Mouse (Mus musculus): ENCODE results near the gene Sh3yl1. TPM values are rescaled to one million over a fixed set of nuclear protein-coding genes. Genes with fewer than 3 reads are reported as not detected.
A peak's percentile ranks its signal among the peaks of the same experiment; 100 is the strongest.

The Sh3yl1 gene
- 20.7 and 23.1 TPM in 2 replicates for polyA plus RNA-seq (2014; fragmentation: Nextera tagmentation; extraction: Ambion mirVana)

DNA sequence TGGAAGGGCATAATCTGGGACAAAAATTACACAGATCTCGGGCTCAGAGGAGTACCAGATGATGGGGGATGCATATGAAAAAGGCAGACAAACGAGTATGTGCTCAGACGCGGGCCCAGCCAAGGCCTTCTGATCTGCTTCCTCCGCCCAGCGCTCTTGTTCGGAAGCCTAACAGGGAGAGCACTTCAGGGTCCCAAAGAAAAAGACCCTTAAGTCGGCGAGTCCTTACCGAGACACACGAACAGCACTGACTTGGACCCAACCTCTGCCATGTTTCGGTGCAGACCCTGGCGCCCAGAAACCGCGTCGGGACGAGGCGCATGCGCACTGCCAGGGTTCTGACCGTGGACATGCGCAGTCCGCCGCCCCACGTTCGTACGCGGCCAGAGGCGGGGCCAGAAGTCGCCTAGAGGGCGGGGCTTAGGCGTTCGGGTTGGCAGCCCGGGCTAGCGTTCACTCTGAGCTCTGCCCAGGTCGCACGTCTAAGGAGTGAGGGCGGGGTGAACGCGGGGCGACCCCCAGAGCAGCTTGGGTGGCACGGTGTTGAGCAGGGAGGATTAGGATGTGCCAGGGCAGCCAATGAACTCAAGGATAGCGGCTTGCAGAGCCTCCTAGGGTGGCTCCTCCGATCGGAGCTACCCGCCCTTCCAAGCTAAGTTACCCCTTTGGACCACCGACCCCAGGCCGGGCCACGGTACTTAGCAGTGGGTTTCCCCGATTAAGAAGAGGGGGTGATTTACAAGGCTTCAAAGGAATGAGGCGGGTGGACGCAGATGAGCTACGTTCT is at the start of gene Sh3yl1, which contains the start of gene Acp1:
Sh3yl1 (plus strand) TSS at position 408 of the 787 bp plus-strand sequence.
Acp1 (minus strand) TSS at position 329 of the 787 bp plus-strand sequence.
- peak within 1 kb of the TSS; percentile 74 for H3K4me3 ChIP-seq (ENCODE audit: low read depth, low read length)
- peak within 1 kb of the TSS; percentile 86 for H3K4me2 ChIP-seq (ENCODE audit: low read depth)
- H3K4me1 ChIP-seq (ENCODE audit: control insufficient read depth, insufficient read depth, low read length), result peaks cover 6% of the 10 kb centered on the region
- H3K36me3 ChIP-seq (ENCODE audit: control insufficient read depth, insufficient read depth, low read length), result no peaks in the 10 kb centered on the region
- ATAC-seq (ENCODE audit: insufficient read depth, low FRiP score, low TSS enrichment) (peak; percentile 96), DNase-seq (ENCODE audit: low spot score) (peak; percentile 96)
- WGBS, result under 1% methylated on average over 51 of the region's 52 CpGs
- no peaks in the 10 kb centered on the region for H3K27me3 ChIP-seq (ENCODE audit: control insufficient read depth, insufficient read depth, low read length)
- H3K27ac ChIP-seq (ENCODE audit: low read depth, low read length), result no peak within 1 kb of the TSS
- H3K9me3 ChIP-seq (ENCODE audit: control insufficient read depth, low read length), result no peaks in the 10 kb centered on the region
- H3K9ac ChIP-seq (ENCODE audit: low read length), result peak within 1 kb of the TSS; percentile 73

DNA sequence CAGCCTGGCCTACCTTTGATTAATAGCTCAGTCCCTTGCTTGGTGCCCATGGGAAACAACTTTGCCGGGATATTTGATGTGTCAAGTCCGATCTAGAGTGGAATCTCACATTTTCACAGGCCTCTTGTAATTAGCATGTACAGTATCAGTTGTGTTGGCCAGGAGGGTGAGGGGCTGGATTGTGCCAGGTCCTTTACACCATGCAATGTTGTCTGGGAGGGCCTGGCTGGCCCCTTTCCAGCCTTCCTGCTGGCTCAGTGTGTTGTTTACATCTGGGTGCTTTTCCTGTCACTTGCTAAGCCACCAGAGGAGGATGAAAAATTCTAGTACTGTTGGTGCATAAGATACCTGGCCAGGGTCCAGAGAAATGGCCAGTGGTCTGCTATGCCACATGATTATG is 47.1 kb upstream of the Sh3yl1 start:
- 75% methylated on average over 2 of the region's 2 CpGs for WGBS
- Histone ChIP-seq H3K9ac (ENCODE audit: low read length) (no peak overlapping the region), H3K9me3 (ENCODE audit: control insufficient read depth, low read length) (no peaks in the 10 kb centered on the region), H3K4me3 (ENCODE audit: low read depth, low read length) (no peak overlapping the region), H3K36me3 (ENCODE audit: control insufficient read depth, insufficient read depth, low read length) (no peaks in the 10 kb centered on the region), H3K4me2 (ENCODE audit: low read depth) (no peak overlapping the region), H3K4me1 (ENCODE audit: control insufficient read depth, insufficient read depth, low read length) (no peaks in the 10 kb centered on the region), H3K27ac (ENCODE audit: low read depth, low read length) (no peak overlapping the region), H3K27me3 (ENCODE audit: control insufficient read depth, insufficient read depth, low read length) (no peaks in the 10 kb centered on the region)
- DNase-seq (ENCODE audit: low spot score) (no peak), ATAC-seq (ENCODE audit: insufficient read depth, low FRiP score, low TSS enrichment) (no peak)

DNA sequence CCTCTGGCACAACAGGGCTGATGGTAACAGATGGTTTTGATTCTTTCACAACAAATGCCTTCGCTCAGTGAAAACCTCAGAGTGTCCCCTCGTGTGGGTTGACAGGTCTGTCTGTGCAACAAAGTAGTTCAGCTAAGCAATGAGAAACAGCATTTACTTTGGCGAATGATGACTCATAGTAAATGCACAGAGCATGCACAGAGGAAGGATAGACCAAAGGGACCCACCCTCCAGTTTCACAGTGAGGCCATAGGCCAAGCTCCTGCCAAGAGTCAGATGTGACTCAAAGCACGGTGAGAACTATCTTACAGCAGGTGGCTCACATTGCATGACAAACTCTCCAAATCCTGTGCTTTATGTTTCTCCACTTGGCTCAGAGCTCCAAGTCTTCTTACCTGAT is 45.7 kb upstream of the Sh3yl1 start:
- H3K4me2 ChIP-seq (ENCODE audit: low read depth), result no peak overlapping the region
- H3K36me3 ChIP-seq (ENCODE audit: control insufficient read depth, insufficient read depth, low read length), result no peaks in the 10 kb centered on the region
- WGBS, result 84% methylated on average over 4 of the region's 4 CpGs
- ATAC-seq (ENCODE audit: insufficient read depth, low FRiP score, low TSS enrichment) (no peak), DNase-seq (ENCODE audit: low spot score) (no peak)
- no peak overlapping the region for H3K9ac ChIP-seq (ENCODE audit: low read length)
- H3K4me3 ChIP-seq (ENCODE audit: low read depth, low read length), result no peak overlapping the region
- H3K27me3 ChIP-seq (ENCODE audit: control insufficient read depth, insufficient read depth, low read length), result no peaks in the 10 kb centered on the region
- no peaks in the 10 kb centered on the region for H3K4me1 ChIP-seq (ENCODE audit: control insufficient read depth, insufficient read depth, low read length)
- no peaks in the 10 kb centered on the region for H3K9me3 ChIP-seq (ENCODE audit: control insufficient read depth, low read length)
- no peak overlapping the region for H3K27ac ChIP-seq (ENCODE audit: low read depth, low read length)

DNA sequence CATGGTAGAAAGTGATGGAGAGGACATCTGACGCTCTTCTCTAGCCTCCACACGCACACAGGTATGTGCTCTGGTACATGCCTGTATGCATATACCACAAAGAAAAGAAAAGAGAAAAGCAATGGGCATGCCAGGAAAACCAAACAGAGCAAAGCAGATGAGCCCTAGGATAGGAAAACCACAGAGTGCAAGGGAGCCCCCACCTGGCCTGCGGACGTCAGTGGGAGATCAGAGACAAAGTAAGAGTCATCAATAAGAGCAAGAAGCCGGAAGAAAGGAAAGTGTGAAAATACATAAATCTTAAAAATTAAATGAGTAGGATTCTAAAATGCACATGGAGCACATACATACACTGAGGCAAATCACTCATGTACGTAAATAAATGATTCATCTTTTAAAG is 32.0 kb upstream of the Sh3yl1 start:
- no peaks in the 10 kb centered on the region for H3K36me3 ChIP-seq (ENCODE audit: control insufficient read depth, insufficient read depth, low read length)
- DNase-seq (ENCODE audit: low spot score) (no peak), ATAC-seq (ENCODE audit: insufficient read depth, low FRiP score, low TSS enrichment) (no peak)
- peaks cover under 1% of the 10 kb centered on the region; the same call in 1 of the 2 replicates for H3K4me1 ChIP-seq (ENCODE audit: control insufficient read depth, insufficient read depth, low read length)
- H3K9me3 ChIP-seq (ENCODE audit: control insufficient read depth, low read length), result no peaks in the 10 kb centered on the region
- H3K27ac ChIP-seq (ENCODE audit: low read depth, low read length), result no peak overlapping the region
- H3K9ac ChIP-seq (ENCODE audit: low read length), result no peak overlapping the region
- no peak overlapping the region for H3K4me2 ChIP-seq (ENCODE audit: low read depth)
- 72% methylated on average over 6 of the region's 6 CpGs for WGBS
- H3K27me3 ChIP-seq (ENCODE audit: control insufficient read depth, insufficient read depth, low read length), result peaks cover 18% of the 10 kb centered on the region
- no peak overlapping the region for H3K4me3 ChIP-seq (ENCODE audit: low read depth, low read length)

DNA sequence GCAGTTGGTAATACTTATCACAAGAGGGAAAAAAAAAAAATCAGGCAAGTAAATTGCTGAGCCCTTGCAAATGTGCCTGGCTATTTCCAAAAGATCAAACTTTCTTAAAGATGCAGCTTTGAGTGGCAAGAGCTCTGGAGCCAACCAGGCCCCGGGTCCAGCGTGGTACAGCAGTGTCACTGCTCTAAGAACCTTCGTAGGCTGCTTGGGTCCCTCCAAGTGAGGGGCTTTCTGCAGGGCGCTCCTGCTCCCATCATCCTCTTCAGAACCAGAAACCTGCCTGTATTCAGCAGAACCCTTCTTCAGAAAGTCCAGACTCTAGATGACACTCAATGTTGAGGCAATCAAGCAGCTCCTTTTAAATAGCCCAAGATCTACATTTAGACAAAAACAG is 27.9 kb upstream of the Sh3yl1 start:
- no peaks in the 10 kb centered on the region for H3K9me3 ChIP-seq (ENCODE audit: control insufficient read depth, low read length)
- H3K27me3 ChIP-seq (ENCODE audit: control insufficient read depth, insufficient read depth, low read length), result peaks cover 32% of the 10 kb centered on the region
- H3K36me3 ChIP-seq (ENCODE audit: control insufficient read depth, insufficient read depth, low read length), result no peaks in the 10 kb centered on the region
- ATAC-seq (ENCODE audit: insufficient read depth, low FRiP score, low TSS enrichment) (no peak), DNase-seq (ENCODE audit: low spot score) (no peak)
- peak overlapping the region; percentile 51 for H3K4me3 ChIP-seq (ENCODE audit: low read depth, low read length)
- peaks cover 5% of the 10 kb centered on the region; the same call in 1 of the 2 replicates for H3K4me1 ChIP-seq (ENCODE audit: control insufficient read depth, insufficient read depth, low read length)
- no peak overlapping the region for H3K27ac ChIP-seq (ENCODE audit: low read depth, low read length)
- H3K4me2 ChIP-seq (ENCODE audit: low read depth), result peak overlapping the region; percentile 98
- H3K9ac ChIP-seq (ENCODE audit: low read length), result no peak overlapping the region
- 27% methylated on average over 4 of the region's 4 CpGs for WGBS

DNA sequence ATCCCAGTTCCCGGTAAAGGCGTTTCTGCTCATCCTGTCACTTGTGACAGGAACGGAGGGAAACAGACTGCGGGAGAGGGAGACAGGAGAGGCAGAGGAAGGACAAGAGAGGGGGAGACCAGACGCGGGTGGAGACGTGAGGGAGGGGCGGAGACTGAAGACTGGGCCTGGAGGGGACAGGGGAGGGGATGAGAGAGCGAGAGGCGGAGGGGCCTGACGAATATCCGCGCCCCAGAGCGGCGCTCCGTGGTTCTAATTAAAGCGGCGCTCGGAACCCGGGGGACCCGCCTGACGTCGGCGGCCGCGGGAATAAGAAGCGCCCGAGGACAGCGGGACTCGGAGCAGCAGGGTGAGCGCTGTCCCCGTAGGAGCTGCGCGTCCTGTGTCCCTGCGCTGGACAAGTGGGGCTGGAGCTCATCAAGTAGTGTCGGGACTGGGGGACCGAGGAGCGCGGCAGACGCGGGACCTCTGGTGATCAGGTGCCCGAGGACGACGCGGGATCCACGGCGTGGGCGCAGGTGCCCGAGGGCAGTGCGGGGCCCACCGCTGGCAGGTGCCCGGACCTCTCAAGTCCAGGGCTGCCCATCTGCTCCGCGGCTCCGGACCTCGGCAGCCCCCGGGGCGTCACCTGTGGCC is 27.4 kb upstream of the Sh3yl1 start, which contains the start of gene Alkal2:
Alkal2 (plus strand) TSS at position 337 of the 636 bp plus-strand sequence.
- peaks cover 5% of the 10 kb centered on the region; the same call in 1 of the 2 replicates for H3K4me1 ChIP-seq (ENCODE audit: control insufficient read depth, insufficient read depth, low read length)
- peaks cover 32% of the 10 kb centered on the region for H3K27me3 ChIP-seq (ENCODE audit: control insufficient read depth, insufficient read depth, low read length)
- H3K4me2 ChIP-seq (ENCODE audit: low read depth), result peak within 1 kb of the TSS; percentile 98
- H3K9me3 ChIP-seq (ENCODE audit: control insufficient read depth, low read length), result no peaks in the 10 kb centered on the region
- no peaks in the 10 kb centered on the region for H3K36me3 ChIP-seq (ENCODE audit: control insufficient read depth, insufficient read depth, low read length)
- WGBS, result under 1% methylated on average over 50 of the region's 58 CpGs
- peak within 1 kb of the TSS; percentile 51 for H3K4me3 ChIP-seq (ENCODE audit: low read depth, low read length)
- ATAC-seq (ENCODE audit: insufficient read depth, low FRiP score, low TSS enrichment), result peak; percentile 58
- H3K9ac ChIP-seq (ENCODE audit: low read length), result peak within 1 kb of the TSS; percentile 35
- H3K27ac ChIP-seq (ENCODE audit: low read depth, low read length), result no peak within 1 kb of the TSS
- peak; percentile 53 for DNase-seq (ENCODE audit: low spot score)

DNA sequence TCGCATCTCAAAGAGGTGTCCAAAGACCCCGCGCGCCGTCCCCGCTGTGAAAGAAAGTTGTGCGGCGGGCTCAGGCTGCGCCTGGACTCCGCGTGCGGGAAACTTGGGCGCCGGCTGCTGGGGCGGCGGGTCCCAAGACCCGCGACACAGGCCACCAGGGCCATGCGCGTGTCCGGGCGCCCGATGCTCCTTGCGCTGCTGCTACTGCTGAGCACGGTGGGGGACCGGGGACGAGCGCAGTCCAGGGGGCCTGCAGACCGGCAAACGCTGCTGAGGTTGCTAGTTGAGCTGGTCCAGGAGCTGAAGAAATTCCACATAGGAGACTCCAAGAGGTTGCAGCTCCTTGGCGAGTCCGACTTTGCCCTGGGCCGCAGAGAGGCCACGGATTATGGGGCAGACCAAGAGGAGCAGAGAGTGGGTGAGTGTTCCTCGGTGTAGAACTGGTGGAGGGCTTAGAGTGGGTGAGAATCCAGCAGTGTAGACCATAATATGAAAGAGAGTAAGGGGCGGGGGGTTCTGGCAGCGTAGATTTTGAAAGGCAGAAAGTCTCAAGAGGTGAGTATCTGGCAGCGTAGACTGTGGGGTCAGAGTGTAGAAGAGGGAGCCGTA is 26.7 kb upstream of the Sh3yl1 start:
- H3K9ac ChIP-seq (ENCODE audit: low read length), result peak overlapping the region; percentile 35
- peaks cover 32% of the 10 kb centered on the region for H3K27me3 ChIP-seq (ENCODE audit: control insufficient read depth, insufficient read depth, low read length)
- WGBS, result 9% methylated on average over 39 of the region's 39 CpGs
- no peaks in the 10 kb centered on the region for H3K36me3 ChIP-seq (ENCODE audit: control insufficient read depth, insufficient read depth, low read length)
- H3K9me3 ChIP-seq (ENCODE audit: control insufficient read depth, low read length), result no peaks in the 10 kb centered on the region
- H3K27ac ChIP-seq (ENCODE audit: low read depth, low read length), result no peak overlapping the region
- H3K4me3 ChIP-seq (ENCODE audit: low read depth, low read length), result peak overlapping the region; percentile 51
- ATAC-seq (ENCODE audit: insufficient read depth, low FRiP score, low TSS enrichment), result peak; percentile 67
- H3K4me2 ChIP-seq (ENCODE audit: low read depth), result peak overlapping the region; percentile 98
- peaks cover 5% of the 10 kb centered on the region; the same call in 1 of the 2 replicates for H3K4me1 ChIP-seq (ENCODE audit: control insufficient read depth, insufficient read depth, low read length)
- peak; percentile 29 for DNase-seq (ENCODE audit: low spot score)

DNA sequence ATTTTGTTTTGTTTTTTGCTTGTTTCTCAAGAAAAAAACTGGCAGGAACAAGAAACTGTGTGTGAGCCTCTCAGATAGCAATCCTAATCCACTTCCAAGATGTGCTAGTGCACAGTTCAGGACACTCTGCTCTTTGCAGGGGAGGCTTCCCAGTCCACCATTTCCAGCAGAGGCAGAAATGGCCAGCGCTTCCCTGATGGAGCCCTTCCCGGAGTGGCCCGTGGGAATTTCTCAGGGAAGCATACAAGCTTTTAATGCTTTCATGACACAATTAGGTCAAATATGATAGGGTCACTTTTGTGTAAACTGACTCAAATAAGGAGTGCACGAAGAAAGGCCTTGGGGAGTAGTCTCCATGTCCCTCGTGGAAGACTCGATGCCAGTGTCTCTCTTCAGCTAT is 25.6 kb upstream of the Sh3yl1 start:
- no peak overlapping the region for H3K9ac ChIP-seq (ENCODE audit: low read length)
- H3K27me3 ChIP-seq (ENCODE audit: control insufficient read depth, insufficient read depth, low read length), result peaks cover 32% of the 10 kb centered on the region
- WGBS, result 79% methylated on average over 6 of the region's 6 CpGs
- H3K4me2 ChIP-seq (ENCODE audit: low read depth), result no peak overlapping the region
- no peak for DNase-seq (ENCODE audit: low spot score)
- H3K36me3 ChIP-seq (ENCODE audit: control insufficient read depth, insufficient read depth, low read length), result no peaks in the 10 kb centered on the region
- H3K4me1 ChIP-seq (ENCODE audit: control insufficient read depth, insufficient read depth, low read length), result peaks cover 5% of the 10 kb centered on the region; the same call in 1 of the 2 replicates
- no peak overlapping the region for H3K27ac ChIP-seq (ENCODE audit: low read depth, low read length)
- no peak overlapping the region for H3K4me3 ChIP-seq (ENCODE audit: low read depth, low read length)
- no peaks in the 10 kb centered on the region for H3K9me3 ChIP-seq (ENCODE audit: control insufficient read depth, low read length)
- ATAC-seq (ENCODE audit: insufficient read depth, low FRiP score, low TSS enrichment), result no peak
